Comparison of ENCODE assay signal across 8 mouse cellular contexts in the genomic region with DNA sequence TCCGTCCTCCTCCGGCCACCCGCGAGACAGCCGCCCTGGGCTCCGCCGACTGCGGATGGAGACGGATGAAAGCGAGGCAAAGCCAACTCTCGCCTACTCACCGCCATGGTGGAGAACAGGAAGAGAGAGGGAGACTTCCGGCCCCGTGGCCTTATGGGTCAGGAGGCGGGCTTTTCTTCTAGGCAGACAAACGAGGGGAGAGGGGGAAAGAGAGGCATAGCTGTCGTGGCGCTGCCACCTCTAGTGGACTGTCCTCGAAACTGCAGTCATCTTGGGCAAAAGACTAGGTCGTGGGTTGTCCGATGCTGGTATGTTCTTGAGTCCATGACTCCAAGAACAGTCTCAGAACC. TPM values are rescaled to one million over a fixed set of nuclear protein-coding genes. Genes with fewer than 3 reads are reported as not detected.
DNase-seq lines count a peak whose midpoint lies in the region; ATAC-seq lines count a peak whose summit lies in the region.

Gene Rpl11 (minus strand): TSS at position 182 of the 350 bp plus-strand sequence.

- no peaks in the 10 kb centered on the region for H3K9me3 ChIP-seq in forebrain, embryonic 11.5 days (ENCODE audit: control insufficient read depth, low read length)
- no peaks in the 10 kb centered on the region for H3K9me3 ChIP-seq in heart, embryonic 16.5 days (replicated peaks; ENCODE audit: control insufficient read depth, low read length)
- no peaks in the 10 kb centered on the region for H3K9me3 ChIP-seq in liver, embryonic 15.5 days (replicated peaks)
- H3K9me3 ChIP-seq in neural tube, embryonic 12.5 days, result no peaks in the 10 kb centered on the region

- peak within 1 kb of the TSS; percentile 93 for H3K4me2 ChIP-seq in forebrain, embryonic 11.5 days (ENCODE audit: low read depth, low read length, severe bottlenecking)
- H3K4me2 ChIP-seq in heart, embryonic 16.5 days (ENCODE audit: low read depth, low read length), result peak within 1 kb of the TSS; percentile 84
- peak within 1 kb of the TSS; percentile 78 for H3K4me2 ChIP-seq in liver, embryonic 15.5 days
- peak within 1 kb of the TSS; percentile 95 for H3K4me2 ChIP-seq in neural tube, embryonic 12.5 days (replicated peaks)

- peak; percentile 97 for ATAC-seq in forebrain, embryonic 11.5 days (replicated peaks; ENCODE audit: low FRiP score)
- peak; percentile 98 for ATAC-seq in heart, embryonic 16.5 days (replicated peaks; ENCODE audit: extremely low read depth, insufficient read depth, low FRiP score)
- ATAC-seq in liver, embryonic 15.5 days (ENCODE audit: insufficient read depth), result peak; percentile 92
- peak; percentile 97 for ATAC-seq in neural tube, embryonic 12.5 days (ENCODE audit: low FRiP score, low read depth)

- H3K36me3 ChIP-seq in forebrain, embryonic 11.5 days (ENCODE audit: control insufficient read depth, insufficient read depth, low read length), result peaks cover 9% of the 10 kb centered on the region
- H3K36me3 ChIP-seq in heart, embryonic 16.5 days (ENCODE audit: control insufficient read depth, insufficient read depth), result peaks cover 32% of the 10 kb centered on the region
- H3K36me3 ChIP-seq in liver, embryonic 15.5 days (replicated peaks), result peaks cover 41% of the 10 kb centered on the region
- peaks cover 37% of the 10 kb centered on the region for H3K36me3 ChIP-seq in neural tube, embryonic 12.5 days

- peak within 1 kb of the TSS; percentile 81 for H3K27ac ChIP-seq in forebrain, embryonic 11.5 days (ENCODE audit: low read depth, low read length)
- peak within 1 kb of the TSS; percentile 89 for H3K27ac ChIP-seq in heart, embryonic 16.5 days (ENCODE audit: low read length)
- peak within 1 kb of the TSS; percentile 64 for H3K27ac ChIP-seq in liver, embryonic 15.5 days (replicated peaks)
- H3K27ac ChIP-seq in neural tube, embryonic 12.5 days, result peak within 1 kb of the TSS; percentile 60; the same call in 1 of the 2 replicates

- peak within 1 kb of the TSS; percentile 96 for H3K4me3 ChIP-seq in forebrain, embryonic 11.5 days (ENCODE audit: low read depth, low read length)
- peak within 1 kb of the TSS; percentile 89 for H3K4me3 ChIP-seq in heart, embryonic 16.5 days (ENCODE audit: low read length)
- peak within 1 kb of the TSS; percentile 77 for H3K4me3 ChIP-seq in liver, embryonic 15.5 days (replicated peaks)
- H3K4me3 ChIP-seq in neural tube, embryonic 12.5 days, result peak within 1 kb of the TSS; percentile 97

- no peaks in the 10 kb centered on the region for H3K27me3 ChIP-seq in forebrain, embryonic 11.5 days (ENCODE audit: control insufficient read depth, insufficient read depth, low read length)
- H3K27me3 ChIP-seq in heart, embryonic 16.5 days (ENCODE audit: control insufficient read depth, insufficient read depth, low read length), result no peaks in the 10 kb centered on the region
- peaks cover 18% of the 10 kb centered on the region for H3K27me3 ChIP-seq in liver, embryonic 15.5 days
- no peaks in the 10 kb centered on the region for H3K27me3 ChIP-seq in neural tube, embryonic 12.5 days (replicated peaks)

- peaks cover 11% of the 10 kb centered on the region; the same call in 1 of the 2 replicates for H3K4me1 ChIP-seq in forebrain, embryonic 11.5 days (replicated peaks; ENCODE audit: control insufficient read depth, insufficient read depth, low read length)
- peaks cover 17% of the 10 kb centered on the region for H3K4me1 ChIP-seq in heart, embryonic 16.5 days (ENCODE audit: control insufficient read depth, insufficient read depth, low read length)
- H3K4me1 ChIP-seq in liver, embryonic 15.5 days (replicated peaks), result peaks cover 46% of the 10 kb centered on the region
- H3K4me1 ChIP-seq in neural tube, embryonic 12.5 days, result peaks cover 18% of the 10 kb centered on the region

- WGBS in forebrain, embryonic 11.5 days, result 0% methylated on average over 21 of the region's 21 CpGs
- WGBS in heart, embryonic 16.5 days, result 0% methylated on average over 21 of the region's 21 CpGs
- WGBS in liver, embryonic 15.5 days (ENCODE audit: insufficient replicate concordance), result under 1% methylated on average over 21 of the region's 21 CpGs
- whole genome bisulfite sequencing in neural tube, embryonic 12.5 days, result under 1% methylated on average over 21 of the region's 21 CpGs

- peak; percentile 89 to 91 for DNase-seq in CD8-positive naive resting alpha-beta T cell, adult 2 months (ENCODE audit: low read depth in 2 of 2, low spot score in 2 of 2)
- DNase-seq in c-Kit-positive CD71-negative TER-119-negative erythroid progenitor cells, embryonic 14.5 days (ENCODE audit: low read depth), result peak; percentile 93
- peak; percentile 95 for DNase-seq in forebrain, embryonic 11.5 days (ENCODE audit: low spot score)
- peak; percentile 95 to 96 for DNase-seq in kidney, postnatal 36 days
- DNase-seq in telencephalon, adult 2 months (ENCODE audit: low read depth, low spot score), result peak; percentile 95

- peak within 1 kb of the TSS; percentile 99 for H3K9ac ChIP-seq in forebrain, embryonic 11.5 days (ENCODE audit: low read length)
- peak within 1 kb of the TSS; percentile 88 for H3K9ac ChIP-seq in heart, embryonic 16.5 days (ENCODE audit: low read length)
- peak within 1 kb of the TSS; percentile 95 for H3K9ac ChIP-seq in liver, embryonic 15.5 days
- H3K9ac ChIP-seq in neural tube, embryonic 12.5 days, result peak within 1 kb of the TSS; percentile 97

RNA-seq across cellular contexts. Expression of gene Rpl11, which starts in this region (rescaled TPM):
- 388 and 392 TPM in 2 replicates for polyA plus RNA-seq in forebrain, embryonic 11.5 days (2014; fragmentation: Nextera tagmentation; extraction: Ambion mirVana)
- polyA plus RNA-seq in heart, embryonic 16.5 days (2015; fragmentation: Nextera tagmentation; extraction: Ambion mirVana), result 211 and 253 TPM in 2 replicates
- 212 and 240 TPM in 2 replicates for polyA plus RNA-seq in liver, embryonic 15.5 days (2015; fragmentation: Nextera tagmentation; extraction: Ambion mirVana)
- 293 and 294 TPM in 2 replicates for polyA plus RNA-seq in neural tube, embryonic 12.5 days (2016; fragmentation: Nextera tagmentation; extraction: Ambion mirVana)

Comparison
In these comparisons a context has a peak if more than half of its experiments do, and no peak if none do; other contexts are left out.
1. Peak in every context shown above with its lines: DNase-seq, ATAC-seq, H3K4me3 ChIP-seq and H3K27ac ChIP-seq.